Mouse (Mus musculus) midbrain, embryonic 13.5 days (tissue): ENCODE results near the gene Snrnp25. TPM values are rescaled to one million over a fixed set of nuclear protein-coding genes. Genes with fewer than 3 reads are reported as not detected.

Experiments
- ATAC-seq: fragments of 200-750 bp; cut with Nextera tagmentation; 2 replicates; pipeline ENCODE4 v1.8.0; 2017; ENCODE audit warnings: mild to moderate bottlenecking, moderate TSS enrichment, moderate library complexity
- H3K27ac ChIP-seq: fragments of 300-500 bp; sonication (generic); 2 replicates; pipeline ENCODE4 v1.5.1; 2015; ENCODE audit warnings: inconsistent platforms, mild to moderate bottlenecking, moderate library complexity
- H3K27me3 ChIP-seq: fragments of 300-500 bp; sonication (generic); 2 replicates; pipeline ENCODE4 v1.6.1; 2015; ENCODE audit warnings: mild to moderate bottlenecking, inconsistent platforms
- H3K36me3 ChIP-seq: fragments of 300-500 bp; sonication (generic); 2 replicates; pipeline ENCODE4 v1.6.1; 2015; ENCODE audit warnings: mild to moderate bottlenecking, inconsistent platforms
- H3K4me1 ChIP-seq: fragments of 300-500 bp; sonication (generic); replicated peaks from 2 replicates; pipeline ENCODE4 v1.6.1; 2015; ENCODE audit warnings: inconsistent platforms
- H3K4me2 ChIP-seq: fragments of 300-500 bp; sonication (generic); replicated peaks from 2 replicates; pipeline ENCODE4 v1.6.1; 2015; ENCODE audit warnings: moderate library complexity, mild to moderate bottlenecking, inconsistent platforms
- H3K4me3 ChIP-seq: fragments of 300-500 bp; sonication (generic); replicated peaks from 2 replicates; pipeline ENCODE4 v1.5.1; 2015; ENCODE audit warnings: mild to moderate bottlenecking, inconsistent platforms
- H3K9ac ChIP-seq: fragments of 300-500 bp; sonication (generic); replicated peaks from 2 replicates; pipeline ENCODE4 v1.6.1; 2015; ENCODE audit warnings: mild to moderate bottlenecking, inconsistent platforms
- H3K9me3 ChIP-seq: fragments of 300-500 bp; sonication (generic); 2 replicates; pipeline ENCODE4 v1.6.1; 2016; ENCODE audit warnings: mild to moderate bottlenecking, inconsistent platforms
- WGBS: fragments of 180-500 bp; shearing (Covaris S2); methylation state at CpG from one replicate; pipeline ENCODE4 v1.1.7; 2015; 5-methylcytosine and 5-hydroxymethylcytosine counted together
- polyA plus RNA-seq: library from polyadenylated mRNA; unstranded; fragments of >200 nt; fragmentation: Nextera tagmentation; extraction: Ambion mirVana; gene quantifications from 2 replicates; pipeline ENCODE4 v1.2.1, GENCODE M21; 2015

The Snrnp25 gene
- polyA plus RNA-seq, 1 experiment from 2014 or later: 46.5 TPM

DNA sequence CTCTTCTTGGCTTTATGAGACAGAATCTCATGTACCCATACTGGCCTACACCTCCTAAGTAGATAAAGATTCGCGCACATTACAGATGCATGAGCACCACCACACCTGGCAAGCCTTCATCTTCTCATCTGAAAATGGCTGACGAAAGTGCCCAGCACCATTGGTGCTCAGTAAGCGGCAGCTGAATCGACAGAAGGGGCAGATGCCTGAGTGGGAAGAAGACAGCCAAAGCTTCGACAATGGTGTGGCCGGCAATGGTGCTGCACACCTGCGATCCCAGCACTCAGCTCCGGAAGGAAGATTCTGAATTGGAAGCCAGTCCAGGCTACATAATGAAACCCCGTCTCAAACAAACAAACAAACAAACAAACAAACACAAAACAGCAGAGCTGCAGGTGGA is 14.1 kb downstream of the Snrnp25 start:
- no peak overlapping the region for H3K9ac ChIP-seq
- no peaks in the 10 kb centered on the region for H3K36me3 ChIP-seq
- no peak overlapping the region for H3K4me3 ChIP-seq
- ATAC-seq: no peak
- H3K4me2 ChIP-seq: no peak overlapping the region
- WGBS: 91% methylated on average over 10 of the region's 10 CpGs
- peaks cover 43% of the 10 kb centered on the region for H3K27me3 ChIP-seq
- H3K9me3 ChIP-seq: no peaks in the 10 kb centered on the region
- H3K27ac ChIP-seq: no peak overlapping the region
- peaks cover 29% of the 10 kb centered on the region for H3K4me1 ChIP-seq

DNA sequence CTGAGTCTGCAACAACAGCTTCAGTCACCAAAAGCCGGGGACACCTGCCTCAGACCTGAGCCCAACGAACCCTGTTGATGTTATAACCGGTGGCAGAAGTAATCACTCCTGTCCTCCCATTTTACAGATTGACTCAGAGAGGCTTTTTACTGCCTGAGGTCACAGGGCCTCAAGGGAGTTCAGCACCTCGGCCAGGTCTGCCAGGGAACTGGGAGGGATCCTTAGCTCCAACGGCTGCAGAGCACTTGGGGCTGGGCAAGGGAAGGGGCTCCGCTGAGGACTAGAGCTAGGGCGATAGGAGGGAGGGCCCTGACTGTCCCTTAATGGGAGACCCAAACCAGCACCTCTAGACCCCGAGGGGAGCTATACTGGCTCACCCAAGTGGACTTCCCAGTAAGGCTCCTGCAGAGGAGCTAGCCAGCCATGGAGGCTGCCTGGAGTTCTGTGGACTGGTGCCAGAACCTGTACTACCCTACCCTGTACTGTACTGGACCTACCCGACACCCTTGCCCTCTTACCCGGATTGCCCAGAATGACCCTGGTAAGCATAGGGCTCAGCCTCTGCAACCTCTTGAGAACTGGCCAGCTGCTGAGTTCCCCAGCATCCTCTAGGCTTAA is 15.5 kb downstream of the Snrnp25 start:
- H3K9me3 ChIP-seq: no peaks in the 10 kb centered on the region
- no peak overlapping the region for H3K27ac ChIP-seq
- no peaks in the 10 kb centered on the region for H3K36me3 ChIP-seq
- H3K4me2 ChIP-seq: peak overlapping the region; percentile 99
- peak; percentile 25 for ATAC-seq
- peaks cover 29% of the 10 kb centered on the region for H3K4me1 ChIP-seq
- H3K4me3 ChIP-seq: peak overlapping the region; percentile 65
- H3K27me3 ChIP-seq: peaks cover 50% of the 10 kb centered on the region
- H3K9ac ChIP-seq: peak overlapping the region; percentile 83; the same call in 1 of the 2 replicates
- 37% methylated on average over 10 of the region's 10 CpGs for WGBS

DNA sequence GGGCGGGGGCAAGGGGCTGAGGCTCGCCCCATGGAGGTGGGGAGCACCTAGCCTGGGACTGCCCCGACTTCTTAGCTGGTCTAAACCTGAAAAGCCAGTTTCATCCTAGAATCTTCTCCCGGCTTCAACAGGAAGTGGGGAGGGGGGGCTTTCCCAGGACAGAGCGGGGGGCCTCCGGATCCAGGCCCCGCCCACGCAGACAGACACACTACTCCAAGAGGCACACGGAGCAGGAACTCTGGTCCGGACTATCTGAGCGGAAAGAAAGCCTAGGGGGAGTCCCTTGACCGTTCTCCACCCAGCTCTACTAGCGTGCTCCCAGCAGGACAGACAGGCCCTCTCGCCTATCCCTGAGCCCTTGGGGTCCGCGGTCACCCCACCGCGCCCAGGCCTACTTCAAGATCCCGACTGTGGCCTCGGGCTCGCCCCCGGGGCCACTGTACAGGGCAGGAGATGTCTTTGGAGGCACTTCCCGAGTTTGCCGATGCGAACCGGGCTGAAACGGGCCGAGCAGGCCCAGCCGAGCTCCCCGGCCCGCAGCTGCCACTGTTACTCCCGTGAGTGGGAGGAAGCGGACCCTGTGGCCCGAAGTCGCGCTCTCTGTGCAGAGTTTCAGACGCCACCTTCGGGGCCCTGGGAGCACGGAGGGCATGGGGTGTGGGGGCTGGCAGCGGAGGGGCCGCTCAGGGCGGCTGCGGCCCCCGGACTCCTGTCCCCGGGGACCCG is 16.2 kb downstream of the Snrnp25 start:
- WGBS: under 1% methylated on average over 42 of the region's 46 CpGs
- Histone ChIP-seq H3K27ac (peak overlapping the region; percentile 53), H3K4me2 (peak overlapping the region; percentile 99), H3K9me3 (no peaks in the 10 kb centered on the region), H3K4me3 (peak overlapping the region; percentile 65), H3K36me3 (no peaks in the 10 kb centered on the region), H3K4me1 (peaks cover 29% of the 10 kb centered on the region), H3K27me3 (peaks cover 50% of the 10 kb centered on the region), H3K9ac (peak overlapping the region; percentile 83)
- ATAC-seq: peak; percentile 29

GRCm38 (mm10) chr11:32221951-32222409 is 16.8 kb downstream of the Snrnp25 start, which contains the start of gene Rhbdf1:
Gene Rhbdf1 (minus strand): TSS chr11:32222300.
- peaks cover 50% of the 10 kb centered on the region for H3K27me3 ChIP-seq

GRCm38 (mm10) chr11:32222570-32223194 is 17.5 kb downstream of the Snrnp25 start:
- no peaks in the 10 kb centered on the region for H3K9me3 ChIP-seq
- WGBS: 10% methylated on average over 21 of the region's 21 CpGs
- H3K9ac ChIP-seq: peak overlapping the region; percentile 83; the same call in 1 of the 2 replicates
- peak overlapping the region; percentile 65 for H3K4me3 ChIP-seq
- peaks cover 39% of the 10 kb centered on the region for H3K4me1 ChIP-seq
- no peaks in the 10 kb centered on the region for H3K36me3 ChIP-seq
- no peak overlapping the region for H3K27ac ChIP-seq
- peak overlapping the region; percentile 99 for H3K4me2 ChIP-seq
- ATAC-seq: no peak
- H3K27me3 ChIP-seq: peaks cover 50% of the 10 kb centered on the region

More at GRCm38 (mm10) chr11:32221951-32222409, 16.8 kb downstream of the Snrnp25 start, which contains the start of gene Rhbdf1:
- Histone ChIP-seq H3K27ac (peak within 1 kb of the TSS; percentile 53), H3K36me3 (no peaks in the 10 kb centered on the region), H3K9ac (peak within 1 kb of the TSS; percentile 83), H3K9me3 (no peaks in the 10 kb centered on the region), H3K4me1 (peaks cover 32% of the 10 kb centered on the region), H3K4me3 (peak within 1 kb of the TSS; percentile 65), H3K4me2 (peak within 1 kb of the TSS; percentile 99)
- under 1% methylated on average over 58 of the region's 72 CpGs for WGBS
- peak; percentile 12 for ATAC-seq

- no peak overlapping the region for H3K27ac ChIP-seq
- H3K9me3 ChIP-seq: no peaks in the 10 kb centered on the region
- ATAC-seq: no peak
- no peak overlapping the region for H3K4me3 ChIP-seq
- no peak overlapping the region for H3K4me2 ChIP-seq
- H3K4me1 ChIP-seq: peaks cover 41% of the 10 kb centered on the region
- no peaks in the 10 kb centered on the region for H3K36me3 ChIP-seq
- no peak overlapping the region for H3K9ac ChIP-seq
- WGBS: 79% methylated on average over 4 of the region's 4 CpGs
- H3K27me3 ChIP-seq: peaks cover 50% of the 10 kb centered on the region
These were observed 18.2 kb downstream of the Snrnp25 start for GRCm38 (mm10) chr11:32223297-32223967.

DNA sequence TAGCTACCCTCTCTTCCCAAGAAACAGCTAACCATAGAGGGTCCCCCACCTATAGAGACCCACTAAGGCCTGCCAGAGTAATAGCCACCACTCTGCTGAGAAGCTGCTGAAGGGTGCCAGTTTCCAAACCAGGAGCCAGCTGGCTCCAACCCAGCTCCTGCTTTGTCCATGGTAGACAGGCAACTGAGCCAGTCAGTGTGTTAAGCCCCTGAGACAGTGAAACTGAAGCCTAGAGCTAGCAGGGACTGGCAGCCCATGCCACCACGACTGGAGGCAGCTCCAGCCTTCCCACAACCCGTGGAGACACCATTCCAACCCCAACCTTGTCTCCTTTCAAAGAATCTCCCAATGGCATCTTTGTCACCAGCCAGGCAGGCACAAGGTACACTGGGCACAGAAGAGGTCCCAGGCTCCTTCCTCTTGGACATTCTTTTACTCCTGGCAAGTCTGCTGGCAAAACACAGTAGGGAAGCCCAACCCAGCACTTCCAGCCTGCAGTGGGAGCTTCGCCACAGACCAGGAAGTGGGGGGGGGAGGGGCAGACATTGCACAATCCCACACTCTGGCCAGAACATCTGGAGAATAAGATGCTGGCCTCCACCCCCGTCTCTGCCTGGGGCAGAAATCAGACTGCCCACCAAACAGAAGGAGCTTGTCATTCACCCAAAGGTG is 19.4 kb downstream of the Snrnp25 start:
- Histone ChIP-seq H3K36me3 (peaks cover 10% of the 10 kb centered on the region), H3K4me3 (no peak overlapping the region), H3K27me3 (peaks cover 50% of the 10 kb centered on the region), H3K27ac (peak overlapping the region; percentile 46; the same call in 1 of the 2 replicates), H3K9ac (no peak overlapping the region), H3K9me3 (no peaks in the 10 kb centered on the region), H3K4me2 (no peak overlapping the region), H3K4me1 (peaks cover 34% of the 10 kb centered on the region)
- WGBS: 35% methylated on average over 4 of the region's 4 CpGs
- ATAC-seq: no peak

DNA sequence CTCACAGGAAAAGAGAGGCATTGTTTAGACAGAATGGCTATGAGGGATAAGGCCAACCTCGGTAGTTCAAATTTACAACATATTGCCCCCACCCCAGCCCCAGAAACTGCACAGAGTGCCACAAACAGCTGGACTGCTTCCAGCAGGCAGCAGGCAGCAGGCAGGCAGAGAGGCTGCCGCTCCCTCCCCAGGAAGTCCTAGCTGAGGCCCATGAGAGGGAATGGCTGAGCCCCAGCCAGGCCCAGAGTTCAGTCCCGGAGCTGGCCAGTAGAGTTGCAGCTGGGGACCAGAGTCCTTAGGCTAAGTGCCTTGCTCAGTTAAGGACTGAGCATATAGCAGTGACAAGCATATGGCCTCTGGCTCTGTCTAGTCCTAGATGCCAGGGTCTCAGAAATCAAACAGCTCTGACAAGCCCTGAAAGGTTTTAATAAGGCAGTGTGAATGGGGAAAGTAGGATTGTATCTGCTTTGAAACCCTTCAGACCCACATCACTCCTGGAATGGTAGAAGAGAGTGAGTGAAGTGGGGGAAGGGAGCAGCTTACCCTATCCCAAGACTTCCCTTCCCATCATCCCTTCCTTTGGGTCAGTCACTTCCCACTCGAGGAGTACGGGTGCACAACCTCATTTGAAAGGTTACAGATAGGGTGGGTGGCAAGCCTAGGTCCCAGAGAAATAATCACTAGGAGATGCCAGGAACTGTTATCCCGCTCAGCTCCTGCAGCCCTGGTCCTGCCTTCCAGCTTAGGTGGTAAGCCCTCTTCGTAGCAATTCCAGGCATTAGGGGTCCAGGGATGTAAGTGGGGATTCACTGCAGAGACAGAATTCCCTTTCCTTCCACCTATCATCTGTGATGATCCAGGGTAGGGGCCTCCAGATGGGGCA is 20.2 kb downstream of the Snrnp25 start:
- H3K9ac ChIP-seq: no peak overlapping the region
- H3K27me3 ChIP-seq: peaks cover 44% of the 10 kb centered on the region
- no peak overlapping the region for H3K4me2 ChIP-seq
- H3K36me3 ChIP-seq: peaks cover 19% of the 10 kb centered on the region
- H3K4me3 ChIP-seq: 0 out of 2 replicates have a peak overlapping the region, but pooled peaks have one; percentile 70
- H3K4me1 ChIP-seq: peaks cover 34% of the 10 kb centered on the region
- no peak for ATAC-seq
- WGBS: 75% methylated on average over 7 of the region's 7 CpGs
- peak overlapping the region; percentile 14 for H3K27ac ChIP-seq
- H3K9me3 ChIP-seq: no peaks in the 10 kb centered on the region

DNA sequence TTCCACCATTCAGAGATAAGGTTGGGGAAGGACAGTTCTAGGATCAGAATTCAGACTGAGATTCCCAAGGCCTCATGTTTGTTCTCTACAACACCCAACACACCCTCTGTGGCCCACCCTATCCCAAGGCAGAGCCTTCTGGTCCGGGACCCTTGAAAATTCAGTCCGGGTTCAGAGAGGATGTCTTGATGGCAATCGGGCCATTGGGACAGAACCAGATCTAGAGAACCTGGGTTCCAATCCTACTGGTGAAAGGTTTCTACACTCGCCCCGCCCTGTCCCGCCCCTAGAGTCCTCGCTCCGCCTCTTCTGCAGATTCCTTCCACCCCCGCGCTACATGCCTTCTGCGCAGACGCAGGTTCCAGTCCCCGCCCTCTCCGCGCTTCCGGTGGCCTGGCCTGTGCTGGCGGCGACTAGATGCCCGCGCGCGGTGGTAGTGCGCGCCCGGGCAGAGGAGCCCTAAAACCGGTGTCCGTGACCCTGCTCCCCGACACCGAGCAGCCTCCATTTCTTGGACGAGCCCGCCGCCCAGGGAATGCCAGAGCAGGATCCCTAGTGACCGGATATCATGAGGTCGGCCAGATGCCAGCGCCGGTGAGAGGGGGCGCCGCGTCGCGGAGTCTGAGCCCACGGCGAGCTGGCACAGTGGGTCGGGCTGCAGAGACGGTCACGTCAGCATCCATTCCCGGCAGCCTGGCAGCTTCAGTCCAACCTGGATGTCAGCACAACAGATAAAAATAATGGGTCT is 21.1 kb downstream of the Snrnp25 start, which contains the start of gene Mpg:
Gene Mpg (plus strand): TSS at position 382 of the 748 bp plus-strand sequence.
- Histone ChIP-seq H3K27me3 (peaks cover 35% of the 10 kb centered on the region), H3K4me3 (peak within 1 kb of the TSS; percentile 70), H3K27ac (peak within 1 kb of the TSS; percentile 65), H3K4me2 (peak within 1 kb of the TSS; percentile 71), H3K9ac (peak within 1 kb of the TSS; percentile 86), H3K4me1 (peaks cover 29% of the 10 kb centered on the region), H3K36me3 (peaks cover 27% of the 10 kb centered on the region), H3K9me3 (no peaks in the 10 kb centered on the region)
- 4% methylated on average over 47 of the region's 47 CpGs for WGBS
- peak; percentile 84 for ATAC-seq

GRCm38 (mm10) chr11:32227041-32227440 is 21.8 kb downstream of the Snrnp25 start:
- Histone ChIP-seq H3K9ac (peak overlapping the region; percentile 86), H3K4me2 (peak overlapping the region; percentile 71), H3K27me3 (peaks cover 29% of the 10 kb centered on the region), H3K27ac (peak overlapping the region; percentile 65; the same call in 1 of the 2 replicates), H3K4me3 (peak overlapping the region; percentile 70), H3K36me3 (peaks cover 34% of the 10 kb centered on the region), H3K9me3 (no peaks in the 10 kb centered on the region), H3K4me1 (peaks cover 23% of the 10 kb centered on the region)
- no peak for ATAC-seq
- 28% methylated on average over 1 of the region's 1 CpGs for WGBS
